Mouse (Mus musculus) lung, adult 2 months (tissue): Measurements from ENCODE around the gene Zfp512. TPM values are rescaled to one million over a fixed set of nuclear protein-coding genes. Genes with fewer than 3 reads are reported as not detected.
"Not testable (repeated sequence)": the region's sequence is repeated elsewhere in the genome, so short reads cannot be mapped to it uniquely, and the experiment has no call there.

Source experiments
- DNase-seq: peaks from one replicate; pipeline ENCODE4 v3.0.0; 2022
- H3K4me1 ChIP-seq: fragments of 200-500 bp; 2 replicates; pipeline ENCODE4 v1.6.1; 2011; ENCODE audit warnings: low read length; ENCODE audit not compliant: control insufficient read depth, insufficient read depth
- H3K4me3 ChIP-seq: fragments of 200-500 bp; replicated peaks from 2 replicates; pipeline ENCODE3; 2011; ENCODE audit warnings: low read depth, mild to moderate bottlenecking, control low read depth, low read length; ENCODE audit errors: extremely low read depth
- CTCF ChIP-seq: fragments of 200-500 bp; IDR thresholded peaks from 2 replicates; pipeline ENCODE4 v1.5.1; 2011; ENCODE audit warnings: mild to moderate bottlenecking, low read length, control low read depth; ENCODE audit not compliant: insufficient read depth
- POLR2A ChIP-seq: fragments of 200-500 bp; IDR thresholded peaks from 2 replicates; pipeline ENCODE4 v1.6.1; 2011; ENCODE audit warnings: low read depth, mild to moderate bottlenecking, control low read depth, low read length, borderline replicate concordance; ENCODE audit errors: extremely low read depth
- WGBS: fragments of 180-500 bp; shearing (Covaris S2); methylation state at CpG from one replicate; pipeline ENCODE4 v1.1.7; 2018; 5-methylcytosine and 5-hydroxymethylcytosine counted together
- polyA plus RNA-seq: library from polyadenylated mRNA; depleted of rRNA; stranded (reverse); fragments of >200 nt; gene quantifications from 2 replicates; pipeline ENCODE4 v1.2.3, GENCODE M21; 2012

Gene Zfp512
- polyA plus RNA-seq, 1 experiment = 14.4 TPM

- DNase-seq = no peak
- Histone ChIP-seq H3K4me1 (no peaks in the 10 kb centered on the region), H3K4me3 (no peak overlapping the region)
- TF ChIP-seq POLR2A (no peak), CTCF (no peak)
- WGBS = 87% methylated on average over 3 of the region's 3 CpGs
Observed at GRCm38 (mm10) chr5:31487889-31488288, 35.7 kb downstream of the Zfp512 start.

- no peak overlapping the region for H3K4me3 ChIP-seq
Observed at GRCm38 (mm10) chr5:31489116-31489769, 37.0 kb downstream of the Zfp512 start.

GRCm38 (mm10) chr5:31492031-31492430 lies 39.8 kb downstream of the Zfp512 start:
- peaks cover 3% of the 10 kb centered on the region; the same call in 1 of the 2 replicates for H3K4me1 ChIP-seq
- DNase-seq = no peak
- 63% methylated on average over 1 of the region's 1 CpGs for WGBS
- no peak overlapping the region for H3K4me3 ChIP-seq
- TF ChIP-seq POLR2A (no peak), CTCF (no peak)

More at GRCm38 (mm10) chr5:31489116-31489769, 37.0 kb downstream of the Zfp512 start:
- no peak for TF ChIP-seq POLR2A
- TF ChIP-seq CTCF = no peak
- DNase-seq = no peak
- no peaks in the 10 kb centered on the region for H3K4me1 ChIP-seq
- WGBS = 60% methylated on average over 7 of the region's 7 CpGs

GRCm38 (mm10) chr5:31494513-31495297 lies 42.5 kb downstream of the Zfp512 start, which contains the start of gene Gpn1:
Gene Gpn1 (plus strand): TSS chr5:31494741.
- DNase-seq = peak; percentile 85
- Histone ChIP-seq H3K4me3 (peak within 1 kb of the TSS; percentile 90), H3K4me1 (peaks cover 3% of the 10 kb centered on the region; the same call in 1 of the 2 replicates)
- under 1% methylated on average over 49 of the region's 49 CpGs for WGBS
- TF ChIP-seq POLR2A = peak; percentile 31; the same call in 1 of the 2 replicates
- no peak for TF ChIP-seq CTCF

- Histone ChIP-seq H3K4me3 (no peak overlapping the region), H3K4me1 (no peaks in the 10 kb centered on the region; the same call in 1 of the 2 replicates)
- DNase-seq = no peak
- 69% methylated on average over 10 of the region's 10 CpGs for WGBS
- TF ChIP-seq POLR2A (no peak), CTCF (no peak)
Observed at GRCm38 (mm10) chr5:31504843-31505242, 52.6 kb downstream of the Zfp512 start.

- H3K4me3 ChIP-seq = no peak overlapping the region
- WGBS = 53% methylated on average over 1 of the region's 1 CpGs
- DNase-seq = no peak
- no peaks in the 10 kb centered on the region for H3K4me1 ChIP-seq
- TF ChIP-seq POLR2A = no peak
- no peak for TF ChIP-seq CTCF
Observed at GRCm38 (mm10) chr5:31512481-31512880, 60.2 kb downstream of the Zfp512 start.

GRCm38 (mm10) chr5:31520556-31520955 lies 68.3 kb downstream of the Zfp512 start:
- 47% methylated on average over 6 of the region's 6 CpGs for WGBS
- TF ChIP-seq POLR2A (no peak), CTCF (no peak)
- no peak for DNase-seq
- Histone ChIP-seq H3K4me1 (peaks cover 4% of the 10 kb centered on the region; the same call in 1 of the 2 replicates), H3K4me3 (no peak overlapping the region)

- H3K4me1 ChIP-seq = peaks cover 3% of the 10 kb centered on the region
- H3K4me3 ChIP-seq = peak within 1 kb of the TSS; percentile 93
- DNase-seq = peak; percentile 83
- WGBS = under 1% methylated on average over 28 of the region's 28 CpGs
- TF ChIP-seq CTCF = no peak
- peak; percentile 80; the same call in 1 of the 2 replicates for TF ChIP-seq POLR2A
Observed at GRCm38 (mm10) chr5:31526354-31527116, 74.3 kb downstream of the Zfp512 start, which contains the start of gene Slc4a1ap. Gene Slc4a1ap (plus strand): TSS chr5:31526995.

GRCm38 (mm10) chr5:31527117-31527680 lies 75.0 kb downstream of the Zfp512 start:
- DNase-seq = no peak
- Histone ChIP-seq H3K4me1 (peaks cover 3% of the 10 kb centered on the region), H3K4me3 (peak overlapping the region; percentile 93)
- TF ChIP-seq CTCF (no peak), POLR2A (no peak)
- WGBS = 2% methylated on average over 40 of the region's 40 CpGs

GRCm38 (mm10) chr5:31527707-31528106 lies 75.5 kb downstream of the Zfp512 start, which contains the start of gene Supt7l:
Gene Supt7l (minus strand): TSS chr5:31527807.
- H3K4me3 ChIP-seq = peak within 1 kb of the TSS; percentile 93
- not testable (repeated sequence) for DNase-seq, H3K4me1 ChIP-seq
- 76% methylated on average over 11 of the region's 11 CpGs for WGBS
